8 mouse cellular contexts compared by ENCODE assay signal in the genomic region with DNA sequence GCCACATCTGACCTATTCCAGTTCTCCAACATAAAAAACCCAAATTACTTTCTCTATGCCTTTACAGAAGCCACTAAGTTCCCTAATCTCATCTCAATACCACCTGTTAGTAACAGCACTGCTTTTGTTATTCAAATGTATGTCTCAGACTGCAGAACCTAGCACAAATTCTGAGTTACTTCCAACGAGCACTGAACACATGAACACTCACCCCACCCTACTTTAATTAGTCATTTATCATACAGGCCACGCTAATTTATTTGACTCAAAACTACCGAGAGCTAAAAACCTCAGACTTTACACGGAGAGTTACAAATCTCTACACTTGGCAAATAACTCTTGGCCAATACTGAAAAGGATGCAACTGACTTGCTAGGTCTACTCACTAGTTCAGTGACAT. TPM values are rescaled to one million over a fixed set of nuclear protein-coding genes. Genes with fewer than 3 reads are reported as not detected.
DNase-seq lines count a peak whose midpoint lies in the region; ATAC-seq and TF ChIP-seq lines count a peak whose summit lies in the region.

No protein-coding gene starts in this region.

- peaks cover 1% of the 10 kb centered on the region; the same call in 1 of the 2 replicates for H3K36me3 ChIP-seq in testis, adult 2 months (ENCODE audit: control insufficient read depth, insufficient read depth, low read length)
- H3K36me3 ChIP-seq in limb, embryonic 15.5 days: no peaks in the 10 kb centered on the region
- no peaks in the 10 kb centered on the region for H3K36me3 ChIP-seq in stomach, postnatal 0 days (ENCODE audit: control insufficient read depth, insufficient read depth, low read length)

- WGBS in cerebellum, adult 2 months: 3% methylated on average over 4 of the region's 4 CpGs
- WGBS in limb, embryonic 15.5 days: 7% methylated on average over 4 of the region's 4 CpGs
- 1% methylated on average over 4 of the region's 4 CpGs for WGBS in stomach, postnatal 0 days

- H3K4me3 ChIP-seq in cerebellum, adult 2 months (replicated peaks; ENCODE audit: insufficient read depth, low read depth, low read length): peak overlapping the region; percentile 93
- peak overlapping the region; percentile 100; the same call in 1 of the 2 replicates for H3K4me3 ChIP-seq in testis, adult 2 months (ENCODE audit: control insufficient read depth, low read depth, low read length)
- peak overlapping the region; percentile 96 for H3K4me3 ChIP-seq in limb, embryonic 15.5 days
- H3K4me3 ChIP-seq in stomach, postnatal 0 days (ENCODE audit: low read depth, low read length): peak overlapping the region; percentile 91

- ATAC-seq in limb, embryonic 15.5 days (ENCODE audit: insufficient number of reproducible peaks, low FRiP score, low TSS enrichment, low read depth): no peak
- no peak for ATAC-seq in stomach, postnatal 0 days (ENCODE audit: low FRiP score, low TSS enrichment)

- TF ChIP-seq CTCF in cerebellum, adult 2 months (IDR thresholded peaks at IDR 0.05; ENCODE audit: borderline replicate concordance, insufficient read depth, low read depth, low read length): no peak
- TF ChIP-seq CTCF in testis, adult 2 months (IDR thresholded peaks at IDR 0.05; ENCODE audit: control insufficient read depth, insufficient read depth, insufficient replicate concordance, low read depth, low read length): no peak
- no peak for TF ChIP-seq CTCF in stomach, postnatal 0 days (IDR thresholded peaks at IDR 0.05; ENCODE audit: low read depth)

- TF ChIP-seq POLR2A in cerebellum, adult 2 months (IDR thresholded peaks at IDR 0.05; ENCODE audit: borderline replicate concordance, insufficient read depth, low read length): no peak
- TF ChIP-seq POLR2A in testis, adult 2 months (IDR thresholded peaks at IDR 0.05; ENCODE audit: control insufficient read depth, low read depth, low read length): no peak

- no peaks in the 10 kb centered on the region for H3K27me3 ChIP-seq in cerebellum, adult 2 months (ENCODE audit: control insufficient read depth, insufficient read depth, low read length)
- no peaks in the 10 kb centered on the region for H3K27me3 ChIP-seq in testis, adult 2 months (ENCODE audit: control insufficient read depth, insufficient read depth, low read length)
- no peaks in the 10 kb centered on the region for H3K27me3 ChIP-seq in limb, embryonic 15.5 days
- H3K27me3 ChIP-seq in stomach, postnatal 0 days (ENCODE audit: control insufficient read depth, insufficient read depth, low read length): no peaks in the 10 kb centered on the region

- no peak for TF ChIP-seq EP300 in stomach, postnatal 0 days (optimal IDR thresholded peaks at IDR 0.05)

- H3K4me2 ChIP-seq in limb, embryonic 15.5 days: peak overlapping the region; percentile 60
- H3K4me2 ChIP-seq in stomach, postnatal 0 days (replicated peaks; ENCODE audit: low read depth): peak overlapping the region; percentile 79

- peak overlapping the region; percentile 95 for H3K9ac ChIP-seq in limb, embryonic 15.5 days
- peak overlapping the region; percentile 94 for H3K9ac ChIP-seq in stomach, postnatal 0 days (ENCODE audit: low read length)

- peaks cover 2% of the 10 kb centered on the region; the same call in 1 of the 2 replicates for H3K4me1 ChIP-seq in cerebellum, adult 2 months (ENCODE audit: control insufficient read depth, insufficient read depth, low read length)
- H3K4me1 ChIP-seq in testis, adult 2 months (ENCODE audit: control insufficient read depth, insufficient read depth, low read length): no peaks in the 10 kb centered on the region
- H3K4me1 ChIP-seq in limb, embryonic 15.5 days: peaks cover 18% of the 10 kb centered on the region
- no peaks in the 10 kb centered on the region; the same call in 1 of the 2 replicates for H3K4me1 ChIP-seq in stomach, postnatal 0 days (replicated peaks; ENCODE audit: control insufficient read depth, insufficient read depth)

- no peak overlapping the region for H3K27ac ChIP-seq in cerebellum, adult 2 months (ENCODE audit: insufficient read depth, low read length)
- peak overlapping the region; percentile 99 for H3K27ac ChIP-seq in testis, adult 2 months (ENCODE audit: control insufficient read depth, insufficient read depth, low read depth, low read length)
- peak overlapping the region; percentile 96 for H3K27ac ChIP-seq in limb, embryonic 15.5 days
- peak overlapping the region; percentile 97 for H3K27ac ChIP-seq in stomach, postnatal 0 days (replicated peaks)

- H3K9me3 ChIP-seq in limb, embryonic 15.5 days: no peaks in the 10 kb centered on the region
- H3K9me3 ChIP-seq in stomach, postnatal 0 days (ENCODE audit: control insufficient read depth, low read length): no peaks in the 10 kb centered on the region

- DNase-seq in cerebellum, adult 2 months: no peak
- no peak for DNase-seq in cerebellum, postnatal 4 days (ENCODE audit: low spot score in 2 of 2)
- DNase-seq in testis, postnatal 10 days (ENCODE audit: low spot score): no peak
- no peak for DNase-seq in stomach, postnatal 0 days (ENCODE audit: low spot score)
- DNase-seq in layer of hippocampus, adult 11-12 months (ENCODE audit: low spot score): no peak
- no peak for DNase-seq in layer of hippocampus, adult 9-10 months (ENCODE audit: low spot score)

RNA-seq across cellular contexts. Expression of a gene that starts 4.3 kb away (rescaled TPM):
- 419 and 433 TPM in 2 replicates for polyA plus RNA-seq in cerebellum, adult 2 months (2012; rRNA removed)
- polyA plus RNA-seq in testis, adult 2 months (2012; rRNA removed): 216 and 254 TPM in 2 replicates
- polyA plus RNA-seq in limb, embryonic 15.5 days (2015; fragmentation: Nextera tagmentation; extraction: Ambion mirVana): 228 and 247 TPM in 2 replicates
- 123 and 146 TPM in 2 replicates for polyA plus RNA-seq in stomach, postnatal 0 days (2015; fragmentation: Nextera tagmentation; extraction: Ambion mirVana)

RNA-seq across cellular contexts. Expression of a gene that starts 4.4 kb away (rescaled TPM):
- polyA plus RNA-seq in cerebellum, adult 2 months (2012; rRNA removed): 23.3 and 25.3 TPM in 2 replicates
- 7.0 and 8.7 TPM in 2 replicates for polyA plus RNA-seq in testis, adult 2 months (2012; rRNA removed)
- polyA plus RNA-seq in limb, embryonic 15.5 days (2015; fragmentation: Nextera tagmentation; extraction: Ambion mirVana): 44.2 and 45.3 TPM in 2 replicates
- 24.0 TPM in 2 replicates for polyA plus RNA-seq in stomach, postnatal 0 days (2015; fragmentation: Nextera tagmentation; extraction: Ambion mirVana)
